8 mouse cellular contexts compared by ENCODE assay signal in genomic region chr10:121033826-121034568, GRCm38 (mm10). TPM values are rescaled to one million over a fixed set of nuclear protein-coding genes. Genes with fewer than 3 reads are reported as not detected.
DNase-seq lines count a peak whose midpoint lies in the region; ATAC-seq lines count a peak whose summit lies in the region.

Gene Wif1 (plus strand): TSS chr10:121033960.

- peak within 1 kb of the TSS; percentile 47 for H3K4me3 ChIP-seq in hindbrain, embryonic 11.5 days (ENCODE audit: low read depth, low read length)

- H3K4me2 ChIP-seq in hindbrain, embryonic 11.5 days (replicated peaks; ENCODE audit: low read depth, low read length): peak within 1 kb of the TSS; percentile 94

- 0 out of 2 replicates have a peak, but pooled peaks cover 2% of the 10 kb centered on the region for H3K4me1 ChIP-seq in hindbrain, embryonic 11.5 days (replicated peaks; ENCODE audit: control insufficient read depth, insufficient read depth, low read length)

- H3K36me3 ChIP-seq in hindbrain, embryonic 11.5 days (ENCODE audit: control insufficient read depth, insufficient read depth, low read length): no peaks in the 10 kb centered on the region

- H3K9ac ChIP-seq in hindbrain, embryonic 11.5 days (ENCODE audit: low read depth, low read length): peak within 1 kb of the TSS; percentile 57

- H3K27ac ChIP-seq in hindbrain, embryonic 11.5 days (ENCODE audit: low read depth, low read length): no peak within 1 kb of the TSS

- ATAC-seq in frontal cortex, adult (ENCODE audit: low TSS enrichment): peak; percentile 95
- ATAC-seq in hindbrain, embryonic 11.5 days (ENCODE audit: low FRiP score): peak; percentile 95

- peaks cover 18% of the 10 kb centered on the region for H3K27me3 ChIP-seq in hindbrain, embryonic 11.5 days (ENCODE audit: control insufficient read depth, insufficient read depth, low read length)

- peak; percentile 84 for DNase-seq in NIH3T3 (ENCODE audit: low read depth)
- peak; percentile 53 for DNase-seq in cerebellum, adult 9-10 months
- DNase-seq in hindbrain, embryonic 11.5 days (ENCODE audit: low spot score): peak; percentile 90
- peak; percentile 21 to 40 for DNase-seq in layer of hippocampus, postnatal 36 days
- DNase-seq in lung, postnatal 4 days: peak; percentile 80 to 85
- peak; percentile 87 for DNase-seq in retina, postnatal 1 day
- DNase-seq in urinary bladder, adult 2 months (ENCODE audit: low spot score): peak; percentile 70

- H3K9me3 ChIP-seq in hindbrain, embryonic 11.5 days (ENCODE audit: control insufficient read depth, low read length): no peaks in the 10 kb centered on the region

- under 1% methylated on average over 49 of the region's 49 CpGs for WGBS in hindbrain, embryonic 11.5 days

RNA-seq across cellular contexts. Expression of gene Wif1, which starts in this region (rescaled TPM):
- 4.9 and 6.1 TPM in 2 replicates for polyA plus RNA-seq in hindbrain, embryonic 11.5 days (2014; fragmentation: Nextera tagmentation; extraction: Ambion mirVana)
- total RNA-seq in layer of hippocampus, postnatal 36 days (2021): 1 to 10 TPM in 1 of 2 experiments, under 1 TPM in 1; 0.63 to 1.4 TPM
- polyA plus RNA-seq in urinary bladder, adult 2 months (2012; rRNA removed): 5.3 and 6.0 TPM in 2 replicates

Comparison
In these comparisons a context has a peak if more than half of its experiments do, and no peak if none do; other contexts are left out.
1. DNase-seq: peak in every context shown above with its lines; median percentile 90 in hindbrain, embryonic 11.5 days; 87 in retina, postnatal 1 day; 84 in NIH3T3; 82 in lung, postnatal 4 days; 70 in urinary bladder, adult 2 months; 53 in cerebellum, adult 9-10 months; 30 in layer of hippocampus, postnatal 36 days.